Mouse (Mus musculus) limb, embryonic 14.5 days (tissue): ENCODE data around the gene Pcsk4. TPM values are rescaled to one million over a fixed set of nuclear protein-coding genes. Genes with fewer than 3 reads are reported as not detected.

Experiments used
- ATAC-seq: fragments of 200-750 bp; cut with Nextera tagmentation; 2 replicates; pipeline ENCODE4 v1.8.0; 2017; ENCODE audit warnings: low read depth, moderate number of reproducible peaks, moderate TSS enrichment; ENCODE audit not compliant: low FRiP score
- DNase-seq: peaks from one replicate; pipeline ENCODE4 v3.0.0-alpha.2; 2015; ENCODE audit warnings: low spot score
- H3K27ac ChIP-seq: fragments of 300-500 bp; sonication (generic); replicated peaks from 2 replicates; pipeline ENCODE4 v1.5.1; 2014; ENCODE audit warnings: low read depth, mild to moderate bottlenecking, low read length, moderate library complexity, mixed read lengths
- H3K27me3 ChIP-seq: fragments of 300-500 bp; sonication (generic); 2 replicates; pipeline ENCODE4 v1.6.1; 2014; ENCODE audit warnings: low read length, mixed read lengths; ENCODE audit not compliant: control insufficient read depth, insufficient read depth
- H3K36me3 ChIP-seq: fragments of 300-500 bp; sonication (generic); 2 replicates; pipeline ENCODE4 v1.6.1; 2014; ENCODE audit warnings: mild to moderate bottlenecking, low read length, moderate library complexity, mixed read lengths; ENCODE audit not compliant: control insufficient read depth, insufficient read depth
- H3K4me1 ChIP-seq: fragments of 300-500 bp; sonication (generic); 2 replicates; pipeline ENCODE4 v1.6.1; 2014; ENCODE audit warnings: antibody characterized with exemption, low read length, mixed read lengths; ENCODE audit not compliant: control insufficient read depth, insufficient read depth
- H3K4me2 ChIP-seq: fragments of 300-500 bp; sonication (generic); replicated peaks from 2 replicates; pipeline ENCODE4 v1.6.1; 2014; ENCODE audit warnings: low read depth, mild to moderate bottlenecking, low read length, moderate library complexity; ENCODE audit not compliant: severe bottlenecking
- H3K4me3 ChIP-seq: fragments of 300-500 bp; sonication (generic); replicated peaks from 2 replicates; pipeline ENCODE4 v1.5.1; 2014; ENCODE audit warnings: low read length
- H3K9ac ChIP-seq: fragments of 300-500 bp; sonication (generic); 2 replicates; pipeline ENCODE4 v1.6.1; 2014; ENCODE audit warnings: mild to moderate bottlenecking, low read depth, low read length, moderate library complexity; ENCODE audit not compliant: severe bottlenecking
- H3K9me3 ChIP-seq: fragments of 300-500 bp; sonication (generic); 2 replicates; pipeline ENCODE4 v1.6.1; 2016; ENCODE audit warnings: low read length; ENCODE audit not compliant: control insufficient read depth
- POLR2A ChIP-seq: fragments of 200-500 bp; IDR thresholded peaks from 2 replicates; pipeline ENCODE4 v1.8.0; 2012; ENCODE audit warnings: inconsistent platforms, mild to moderate bottlenecking, moderate library complexity, borderline replicate concordance; ENCODE audit not compliant: insufficient read depth, insufficient read length; ENCODE audit errors: extremely low read depth
- WGBS: fragments of 180-500 bp; shearing (Covaris S2); extraction: QIAGEN DNeasy Blood & Tissue Kit; methylation state at CpG from one replicate; pipeline ENCODE4 v1.1.7; 2014; 5-methylcytosine and 5-hydroxymethylcytosine counted together
- polyA plus RNA-seq, 2 experiments: library from polyadenylated mRNA; depleted of rRNA in 1 of 2; stranded (reverse) in 1 of 2; unstranded in 1 of 2; fragments of >200 nt; fragmentation: Nextera tagmentation in 1 of 2; extraction: Ambion mirVana in 1 of 2; gene quantifications; 2 replicates each; pipeline versions ENCODE4 v1.2.1 to v1.2.3; 2012 to 2014

Pcsk4 gene
- polyA plus RNA-seq, 2 experiments, result 4.2 to 7.8 TPM

DNA sequence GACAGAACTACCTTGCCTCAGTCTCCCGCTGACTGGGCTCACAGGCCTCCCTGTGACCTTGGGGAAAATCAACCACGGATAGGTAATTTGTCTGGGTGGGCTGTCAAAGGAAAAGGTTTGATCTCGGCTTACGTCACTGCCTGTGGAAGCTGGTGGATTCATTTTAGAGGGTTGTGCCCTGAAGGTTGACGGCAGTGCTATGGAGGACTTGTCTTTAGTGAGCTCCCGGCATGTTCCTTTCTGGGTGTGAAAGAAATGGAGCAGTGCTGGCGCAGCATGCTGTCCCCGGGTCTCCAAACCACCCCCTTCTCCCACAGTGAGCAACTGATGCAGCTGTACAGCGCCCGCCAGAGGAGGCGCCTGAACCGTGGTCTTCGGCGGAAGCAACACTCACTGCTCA lies 36.0 kb downstream of the Pcsk4 start:
- no peak for TF ChIP-seq POLR2A
- Histone ChIP-seq H3K9me3 (no peaks in the 10 kb centered on the region), H3K36me3 (peaks cover 31% of the 10 kb centered on the region), H3K9ac (peak overlapping the region; percentile 99), H3K27me3 (peaks cover 2% of the 10 kb centered on the region; the same call in 1 of the 2 replicates), H3K27ac (peak overlapping the region; percentile 93), H3K4me1 (peaks cover 17% of the 10 kb centered on the region), H3K4me2 (peak overlapping the region; percentile 94), H3K4me3 (peak overlapping the region; percentile 93)
- no peak for ATAC-seq
- DNase-seq, result no peak
- 29% methylated on average over 14 of the region's 14 CpGs for WGBS

DNA sequence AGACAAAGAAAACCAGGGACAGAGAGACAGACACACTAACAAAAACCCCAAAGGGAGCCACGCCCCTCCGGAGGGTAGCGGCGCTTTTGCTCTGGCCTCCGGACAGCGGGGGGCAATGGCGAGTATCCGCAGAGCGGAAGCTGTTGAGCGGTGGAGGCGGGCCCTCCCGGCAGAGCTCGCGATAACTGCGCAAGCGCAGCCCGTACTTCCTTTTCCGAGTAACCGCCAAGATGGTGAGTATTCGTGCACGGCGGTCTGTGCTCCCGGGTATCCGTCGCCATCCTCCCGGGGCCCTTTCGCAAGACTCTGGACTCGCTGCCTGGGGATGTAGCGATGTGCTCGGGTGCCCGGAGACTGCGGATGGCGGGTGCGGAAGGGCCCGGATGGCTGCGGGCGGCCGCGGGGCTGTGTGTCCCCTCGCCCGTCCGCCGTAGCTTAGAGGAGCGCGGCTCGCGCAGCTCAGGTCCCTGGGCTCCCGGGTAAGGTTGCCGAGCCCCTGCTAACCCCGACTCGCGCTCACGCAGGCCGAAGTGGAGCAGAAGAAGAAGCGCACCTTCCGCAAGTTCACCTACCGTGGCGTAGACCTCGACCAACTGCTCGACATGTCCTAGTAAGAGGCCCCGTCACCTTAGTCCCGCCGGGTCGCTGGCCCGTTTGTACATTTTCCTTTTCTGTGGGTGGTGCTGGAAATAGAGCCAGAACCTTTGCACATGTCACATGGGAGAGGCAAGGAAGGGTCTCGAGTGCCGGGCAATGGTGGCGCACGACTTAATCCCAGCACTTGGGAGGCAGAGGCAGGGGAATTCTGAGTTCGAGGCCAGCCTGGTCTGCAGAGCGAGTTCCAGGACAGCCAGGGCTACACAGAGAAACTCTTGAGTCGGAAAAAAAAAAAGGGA lies 36.8 kb downstream of the Pcsk4 start, which contains the start of gene Rps15:
Gene Rps15, plus strand, starts transcription at position 203 of the 896 bp plus-strand sequence.
- WGBS, result under 1% methylated on average over 66 of the region's 72 CpGs
- H3K9ac ChIP-seq, result peak within 1 kb of the TSS; percentile 99
- TF ChIP-seq POLR2A, result peak; percentile 78; the same call in 1 of the 2 replicates
- H3K27me3 ChIP-seq, result no peaks in the 10 kb centered on the region; the same call in 1 of the 2 replicates
- no peaks in the 10 kb centered on the region for H3K9me3 ChIP-seq
- DNase-seq, result peak; percentile 95
- H3K4me2 ChIP-seq, result peak within 1 kb of the TSS; percentile 94
- H3K36me3 ChIP-seq, result peaks cover 38% of the 10 kb centered on the region
- peak within 1 kb of the TSS; percentile 93 for H3K27ac ChIP-seq
- peak; percentile 89 for ATAC-seq
- peaks cover 17% of the 10 kb centered on the region for H3K4me1 ChIP-seq
- H3K4me3 ChIP-seq, result peak within 1 kb of the TSS; percentile 93

DNA sequence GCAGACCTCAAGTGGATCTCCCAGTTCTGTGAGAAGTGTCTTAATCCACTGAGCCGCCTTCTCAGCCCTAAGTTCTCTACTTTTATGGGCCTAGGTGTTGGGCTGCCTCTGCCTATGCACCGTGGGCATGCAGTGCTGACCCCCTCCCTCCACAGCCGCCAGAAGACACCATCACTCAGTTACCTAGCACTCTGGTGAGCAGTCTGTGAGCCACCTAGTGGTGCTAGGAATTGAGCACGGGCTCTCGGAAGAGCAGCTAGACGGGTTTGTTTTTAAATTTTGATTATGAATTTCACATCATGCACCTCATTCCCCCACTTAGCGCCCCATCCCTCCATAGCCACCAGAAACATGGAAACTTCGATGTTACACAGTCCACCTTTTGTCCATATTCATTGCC lies 40.6 kb downstream of the Pcsk4 start:
- Histone ChIP-seq H3K27me3 (no peaks in the 10 kb centered on the region), H3K4me2 (no peak overlapping the region), H3K4me1 (peaks cover 5% of the 10 kb centered on the region; the same call in 1 of the 2 replicates), H3K4me3 (no peak overlapping the region), H3K27ac (no peak overlapping the region), H3K9me3 (no peaks in the 10 kb centered on the region), H3K36me3 (peaks cover 59% of the 10 kb centered on the region), H3K9ac (no peak overlapping the region)
- ATAC-seq (no peak), DNase-seq (no peak)
- TF ChIP-seq POLR2A, result no peak
- WGBS, result 67% methylated on average over 8 of the region's 8 CpGs

- H3K4me2 ChIP-seq, result no peak overlapping the region
- WGBS, result 89% methylated on average over 12 of the region's 12 CpGs
- no peak overlapping the region for H3K27ac ChIP-seq
- no peaks in the 10 kb centered on the region for H3K9me3 ChIP-seq
- TF ChIP-seq POLR2A, result no peak
- no peak overlapping the region for H3K9ac ChIP-seq
- no peak overlapping the region for H3K4me3 ChIP-seq
- H3K27me3 ChIP-seq, result no peaks in the 10 kb centered on the region
- 0 out of 2 replicates have a peak, but pooled peaks cover under 1% of the 10 kb centered on the region for H3K4me1 ChIP-seq
- no peak for ATAC-seq
- no peak for DNase-seq
- H3K36me3 ChIP-seq, result peaks cover 59% of the 10 kb centered on the region
These were observed 41.2 kb downstream of the Pcsk4 start for GRCm38 (mm10) chr10:80288097-80288496.

GRCm38 (mm10) chr10:80285222-80286070 lies 43.9 kb downstream of the Pcsk4 start:
- 79% methylated on average over 15 of the region's 15 CpGs for WGBS
- no peak overlapping the region for H3K27ac ChIP-seq

More at GRCm38 (mm10) chr10:80285222-80286070, 43.9 kb downstream of the Pcsk4 start:
- DNase-seq (no peak), ATAC-seq (no peak)
- peaks cover 83% of the 10 kb centered on the region for H3K36me3 ChIP-seq
- H3K4me3 ChIP-seq, result no peak overlapping the region
- H3K4me2 ChIP-seq, result no peak overlapping the region
- H3K9ac ChIP-seq, result no peak overlapping the region
- no peaks in the 10 kb centered on the region for H3K9me3 ChIP-seq
- H3K27me3 ChIP-seq, result no peaks in the 10 kb centered on the region
- no peak for TF ChIP-seq POLR2A
- no peaks in the 10 kb centered on the region for H3K4me1 ChIP-seq
